Mouse (Mus musculus): Measurements from ENCODE around the gene Trmt112. TPM values are rescaled to one million over a fixed set of nuclear protein-coding genes. Genes with fewer than 3 reads are reported as not detected.

Trmt112 gene
- polyA plus RNA-seq, 1 experiment from 2014 or later = 115 TPM

- peak overlapping the region; percentile 90 for H3K4me2 ChIP-seq
- peak overlapping the region; percentile 67 for H3K27ac ChIP-seq
- ATAC-seq = no peak
- H3K4me3 ChIP-seq = peak overlapping the region; percentile 78
- 78% methylated on average over 19 of the region's 19 CpGs for WGBS (ENCODE audit: insufficient replicate concordance)
- no peaks in the 10 kb centered on the region for H3K9me3 ChIP-seq (replicated peaks)
- no peaks in the 10 kb centered on the region for H3K27me3 ChIP-seq (replicated peaks)
- H3K4me1 ChIP-seq = peaks cover 56% of the 10 kb centered on the region
- peaks cover 49% of the 10 kb centered on the region for H3K36me3 ChIP-seq
- peak overlapping the region; percentile 82 for H3K9ac ChIP-seq
Measured at GRCm38 (mm10) chr19:6911101-6912074, 1.9 kb downstream of the Trmt112 start.

- Histone ChIP-seq H3K27me3 (replicated peaks) (no peaks in the 10 kb centered on the region), H3K9ac (no peak overlapping the region), H3K4me1 (peaks cover 61% of the 10 kb centered on the region), H3K4me2 (0 out of 2 replicates have a peak overlapping the region, but pooled peaks have one; percentile 90), H3K4me3 (no peak overlapping the region), H3K27ac (peak overlapping the region; percentile 46), H3K36me3 (peaks cover 39% of the 10 kb centered on the region), H3K9me3 (replicated peaks) (no peaks in the 10 kb centered on the region)
- ATAC-seq = no peak
- 85% methylated on average over 15 of the region's 15 CpGs for WGBS (ENCODE audit: insufficient replicate concordance)
Measured at GRCm38 (mm10) chr19:6912205-6912970, 2.9 kb downstream of the Trmt112 start.

GRCm38 (mm10) chr19:6913036-6913435 is 3.5 kb downstream of the Trmt112 start:
- Histone ChIP-seq H3K9ac (no peak overlapping the region), H3K36me3 (peaks cover 36% of the 10 kb centered on the region), H3K4me1 (peaks cover 54% of the 10 kb centered on the region), H3K9me3 (replicated peaks) (no peaks in the 10 kb centered on the region), H3K4me3 (no peak overlapping the region), H3K27me3 (replicated peaks) (no peaks in the 10 kb centered on the region), H3K27ac (peak overlapping the region; percentile 41; the same call in 1 of the 2 replicates), H3K4me2 (no peak overlapping the region)
- 71% methylated on average over 6 of the region's 6 CpGs for whole genome bisulfite sequencing (ENCODE audit: insufficient replicate concordance)
- ATAC-seq = no peak

- H3K4me1 ChIP-seq = peaks cover 50% of the 10 kb centered on the region
- peak overlapping the region; percentile 56 for H3K27ac ChIP-seq
- no peak overlapping the region; the same call in 1 of the 2 replicates for H3K9ac ChIP-seq
- no peak overlapping the region for H3K4me3 ChIP-seq
- 81% methylated on average over 11 of the region's 11 CpGs for WGBS (ENCODE audit: insufficient replicate concordance)
- H3K9me3 ChIP-seq (replicated peaks) = no peaks in the 10 kb centered on the region
- H3K27me3 ChIP-seq (replicated peaks) = no peaks in the 10 kb centered on the region
- H3K4me2 ChIP-seq = no peak overlapping the region
- no peak for ATAC-seq
- peaks cover 44% of the 10 kb centered on the region for H3K36me3 ChIP-seq
Measured at GRCm38 (mm10) chr19:6913991-6914390, 4.5 kb downstream of the Trmt112 start.

- 78% methylated on average over 9 of the region's 9 CpGs for WGBS (ENCODE audit: insufficient replicate concordance)
- H3K36me3 ChIP-seq = peaks cover 44% of the 10 kb centered on the region
- H3K9me3 ChIP-seq (replicated peaks) = no peaks in the 10 kb centered on the region
- ATAC-seq = no peak
- peak overlapping the region; percentile 56; the same call in 1 of the 2 replicates for H3K27ac ChIP-seq
- H3K9ac ChIP-seq = no peak overlapping the region
- H3K4me1 ChIP-seq = peaks cover 54% of the 10 kb centered on the region
- no peak overlapping the region for H3K4me2 ChIP-seq
- no peak overlapping the region for H3K4me3 ChIP-seq
- no peaks in the 10 kb centered on the region for H3K27me3 ChIP-seq (replicated peaks)
Measured at GRCm38 (mm10) chr19:6914540-6914939, 5.0 kb downstream of the Trmt112 start.

- H3K4me1 ChIP-seq = peaks cover 61% of the 10 kb centered on the region
- no peak overlapping the region for H3K4me3 ChIP-seq
- peak overlapping the region; percentile 55 for H3K27ac ChIP-seq
- no peak overlapping the region for H3K9ac ChIP-seq
- no peaks in the 10 kb centered on the region for H3K27me3 ChIP-seq (replicated peaks)
- WGBS (ENCODE audit: insufficient replicate concordance) = 22% methylated on average over 4 of the region's 4 CpGs
- H3K36me3 ChIP-seq = peaks cover 49% of the 10 kb centered on the region
- H3K4me2 ChIP-seq = peak overlapping the region; percentile 11; the same call in 1 of the 2 replicates
- H3K9me3 ChIP-seq (replicated peaks) = no peaks in the 10 kb centered on the region
- peak; percentile 60 for ATAC-seq
Measured at GRCm38 (mm10) chr19:6915276-6915675, 5.8 kb downstream of the Trmt112 start.

GRCm38 (mm10) chr19:6916496-6916895 is 7.0 kb downstream of the Trmt112 start:
- Histone ChIP-seq H3K4me2 (no peak overlapping the region), H3K36me3 (peaks cover 43% of the 10 kb centered on the region), H3K27me3 (replicated peaks) (no peaks in the 10 kb centered on the region), H3K27ac (0 out of 2 replicates have a peak overlapping the region, but pooled peaks have one; percentile 16), H3K4me1 (peaks cover 65% of the 10 kb centered on the region), H3K9me3 (replicated peaks) (no peaks in the 10 kb centered on the region), H3K4me3 (no peak overlapping the region), H3K9ac (no peak overlapping the region)
- ATAC-seq = no peak
- 75% methylated on average over 4 of the region's 4 CpGs for WGBS (ENCODE audit: insufficient replicate concordance)

- Histone ChIP-seq H3K4me2 (no peak overlapping the region), H3K27ac (peak overlapping the region; percentile 5; the same call in 1 of the 2 replicates), H3K36me3 (peaks cover 24% of the 10 kb centered on the region), H3K27me3 (replicated peaks) (peaks cover 6% of the 10 kb centered on the region), H3K4me3 (no peak overlapping the region), H3K9ac (no peak overlapping the region), H3K9me3 (replicated peaks) (no peaks in the 10 kb centered on the region), H3K4me1 (peaks cover 69% of the 10 kb centered on the region)
- no peak for ATAC-seq
- WGBS (ENCODE audit: insufficient replicate concordance) = 83% methylated on average over 4 of the region's 4 CpGs
Measured at GRCm38 (mm10) chr19:6918321-6918720, 8.8 kb downstream of the Trmt112 start.

- Histone ChIP-seq H3K27me3 (replicated peaks) (peaks cover 17% of the 10 kb centered on the region), H3K27ac (peak overlapping the region; percentile 90; the same call in 1 of the 2 replicates), H3K9me3 (replicated peaks) (no peaks in the 10 kb centered on the region), H3K4me3 (no peak overlapping the region), H3K9ac (no peak overlapping the region; the same call in 1 of the 2 replicates), H3K36me3 (peaks cover 13% of the 10 kb centered on the region), H3K4me1 (peaks cover 65% of the 10 kb centered on the region), H3K4me2 (0 out of 2 replicates have a peak overlapping the region, but pooled peaks have one; percentile 100)
- no peak for ATAC-seq
Measured at GRCm38 (mm10) chr19:6919431-6919830, 9.9 kb downstream of the Trmt112 start.

- no peak for ATAC-seq
- H3K4me2 ChIP-seq = peak overlapping the region; percentile 100
- H3K27me3 ChIP-seq (replicated peaks) = peaks cover 24% of the 10 kb centered on the region
- peak overlapping the region; percentile 94 for H3K9ac ChIP-seq
- H3K9me3 ChIP-seq (replicated peaks) = no peaks in the 10 kb centered on the region
- H3K4me1 ChIP-seq = peaks cover 69% of the 10 kb centered on the region
- H3K36me3 ChIP-seq = peaks cover 13% of the 10 kb centered on the region
- peak overlapping the region; percentile 92 for H3K4me3 ChIP-seq
- H3K27ac ChIP-seq = peak overlapping the region; percentile 90
- 45% methylated on average over 8 of the region's 8 CpGs for WGBS (ENCODE audit: insufficient replicate concordance)
Measured at GRCm38 (mm10) chr19:6919876-6920740, 10.6 kb downstream of the Trmt112 start.
